In genomic region chr19:10240654-10241305, GRCm38 (mm10) we compare ENCODE assay signal across 8 mouse cellular contexts. TPM values are rescaled to one million over a fixed set of nuclear protein-coding genes. Genes with fewer than 3 reads are reported as not detected.
DNase-seq lines count a peak whose midpoint lies in the region; ATAC-seq and TF ChIP-seq lines count a peak whose summit lies in the region.

Gene Myrf (minus strand): TSS chr19:10240748.

- DNase-seq in Patski (ENCODE audit: low read depth, low spot score) = no peak
- DNase-seq in cerebellum, postnatal 10 days = peak; percentile 85 to 86
- peak; percentile 38 to 40 for DNase-seq in frontal cortex, postnatal 25 days (ENCODE audit: low spot score in 2 of 2)
- DNase-seq in layer of hippocampus, postnatal 36 days = peak; percentile 72 to 78
- DNase-seq in lung, postnatal 36 days = peak; percentile 77
- DNase-seq in retina, embryonic 14.5 days (ENCODE audit: low spot score) = peak; percentile 82
- DNase-seq in urinary bladder, adult 18-20 months (ENCODE audit: low spot score in 2 of 2) = peak; percentile 73 to 76

- in situ Hi-C loops in Patski (cut with MboI; ENCODE audit: low pct_unique_long_range_greater_than_20kb) = no loop called here

- H3K27ac ChIP-seq in hindbrain, embryonic 13.5 days = no peak within 1 kb of the TSS

- H3K27me3 ChIP-seq in Patski = peaks cover 34% of the 10 kb centered on the region
- peaks cover 45% of the 10 kb centered on the region for H3K27me3 ChIP-seq in hindbrain, embryonic 13.5 days

- H3K9ac ChIP-seq in hindbrain, embryonic 13.5 days = peak within 1 kb of the TSS; percentile 68

- no peak for TF ChIP-seq CTCF in Patski (IDR thresholded peaks at IDR 0.05)

- H3K36me3 ChIP-seq in hindbrain, embryonic 13.5 days = no peaks in the 10 kb centered on the region

- POLR2A ChIA-PET in Patski (lab: Charles Lee) = no interaction called here

- H3K4me2 ChIP-seq in hindbrain, embryonic 13.5 days = peak within 1 kb of the TSS; percentile 61

- ATAC-seq in Patski = peak; percentile 72
- peak; percentile 46 for ATAC-seq in hindbrain, embryonic 13.5 days (ENCODE audit: low FRiP score)

- CTCF ChIA-PET in Patski (lab: Charles Lee) = interaction anchor here (0.8 to 1.1 kb wide), 9 partner anchors 9 to 42 kb away, joined by 3 to 6 read pairs (median 3); no protein-coding TSS in a partner anchor

- H3K4me1 ChIP-seq in hindbrain, embryonic 13.5 days (replicated peaks) = peaks cover 17% of the 10 kb centered on the region

- H3K4me3 ChIP-seq in hindbrain, embryonic 13.5 days = peak within 1 kb of the TSS; percentile 41

- no peaks in the 10 kb centered on the region for H3K9me3 ChIP-seq in hindbrain, embryonic 13.5 days

- WGBS in hindbrain, embryonic 13.5 days = 8% methylated on average over 42 of the region's 43 CpGs

RNA-seq across cellular contexts. Expression of gene Myrf, which starts in this region (rescaled TPM):
- 0.45 TPM for polyA plus RNA-seq in Patski (2021)
- polyA plus RNA-seq in hindbrain, embryonic 13.5 days (2015; fragmentation: Nextera tagmentation; extraction: Ambion mirVana) = 0.44 and 0.50 TPM in 2 replicates
- total RNA-seq in layer of hippocampus, postnatal 36 days (2021) = 10 to 100 TPM; 27.5 to 30.5 TPM

Comparison
In these comparisons a context has a peak if more than half of its experiments do, and no peak if none do; other contexts are left out.
1. Peak in ATAC-seq in Patski; RNA of the gene not detected or under 1 TPM.
2. Peak in ATAC-seq, H3K4me3 ChIP-seq, H3K9ac ChIP-seq and H3K4me2 ChIP-seq in hindbrain, embryonic 13.5 days; RNA of the gene not detected or under 1 TPM.